Mouse (Mus musculus): ENCODE results near the gene Phlpp2. TPM values are rescaled to one million over a fixed set of nuclear protein-coding genes. Genes with fewer than 3 reads are reported as not detected.

Gene Phlpp2
- polyA plus RNA-seq, 1 experiment from 2014 or later = 3.2 TPM

DNA sequence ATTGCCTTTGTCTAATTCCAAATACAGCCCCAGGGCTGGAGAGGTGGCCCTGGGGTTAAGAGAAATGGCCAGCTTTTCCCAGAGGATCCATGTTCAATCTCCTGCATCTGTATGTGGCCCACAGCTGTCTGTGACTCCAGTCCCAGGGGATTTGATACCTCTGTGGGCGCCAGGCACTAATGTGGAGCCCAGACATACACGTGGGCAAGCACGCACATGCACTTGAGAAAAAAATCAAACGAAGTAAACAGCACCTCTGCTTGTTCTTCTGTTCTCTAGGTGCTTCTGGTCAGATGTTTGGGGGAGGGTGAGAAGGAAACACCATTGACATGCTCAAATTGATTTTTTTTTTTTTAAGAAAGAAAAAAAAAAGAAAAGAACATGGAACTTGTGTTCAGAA, 95.8 kb downstream of the Phlpp2 start:
- WGBS = 82% methylated on average over 4 of the region's 4 CpGs

GRCm38 (mm10) chr8:109968837-109969236, 100.5 kb downstream of the Phlpp2 start:
- H3K36me3 ChIP-seq (ENCODE audit: control insufficient read depth, insufficient read depth, low read length) = no peaks in the 10 kb centered on the region
- no peak overlapping the region for H3K9ac ChIP-seq (ENCODE audit: low read length)
- no peak overlapping the region for H3K27ac ChIP-seq (ENCODE audit: low read depth, low read length)
- no peaks in the 10 kb centered on the region for H3K9me3 ChIP-seq (ENCODE audit: control insufficient read depth, low read length)
- H3K4me1 ChIP-seq (ENCODE audit: control insufficient read depth, insufficient read depth, low read length) = no peaks in the 10 kb centered on the region
- WGBS = 58% methylated on average over 10 of the region's 10 CpGs
- DNase-seq (ENCODE audit: low spot score, missing footprints) = no peak
- no peak overlapping the region for H3K4me3 ChIP-seq (ENCODE audit: low read depth, low read length)
- no peak for ATAC-seq (ENCODE audit: low FRiP score)
- H3K4me2 ChIP-seq = no peak overlapping the region
- H3K27me3 ChIP-seq (ENCODE audit: control insufficient read depth, insufficient read depth, low read length) = peaks cover 4% of the 10 kb centered on the region; the same call in 1 of the 2 replicates

More for the DNA sequence above, 95.8 kb downstream of the Phlpp2 start:
- H3K9me3 ChIP-seq (ENCODE audit: control insufficient read depth, low read length) = no peaks in the 10 kb centered on the region
- DNase-seq (ENCODE audit: low spot score, missing footprints) (no peak), ATAC-seq (ENCODE audit: low FRiP score) (no peak)
- no peak overlapping the region for H3K4me2 ChIP-seq
- H3K4me3 ChIP-seq (ENCODE audit: low read depth, low read length) = no peak overlapping the region
- H3K36me3 ChIP-seq (ENCODE audit: control insufficient read depth, insufficient read depth, low read length) = no peaks in the 10 kb centered on the region
- H3K9ac ChIP-seq (ENCODE audit: low read length) = no peak overlapping the region
- peaks cover 27% of the 10 kb centered on the region for H3K27me3 ChIP-seq (ENCODE audit: control insufficient read depth, insufficient read depth, low read length)
- no peaks in the 10 kb centered on the region for H3K4me1 ChIP-seq (ENCODE audit: control insufficient read depth, insufficient read depth, low read length)
- no peak overlapping the region for H3K27ac ChIP-seq (ENCODE audit: low read depth, low read length)

- Histone ChIP-seq H3K27me3 (ENCODE audit: control insufficient read depth, insufficient read depth, low read length) (peaks cover 4% of the 10 kb centered on the region; the same call in 1 of the 2 replicates), H3K4me3 (ENCODE audit: low read depth, low read length) (no peak overlapping the region), H3K9me3 (ENCODE audit: control insufficient read depth, low read length) (no peaks in the 10 kb centered on the region; the same call in 1 of the 2 replicates), H3K36me3 (ENCODE audit: control insufficient read depth, insufficient read depth, low read length) (no peaks in the 10 kb centered on the region), H3K9ac (ENCODE audit: low read length) (no peak overlapping the region), H3K4me1 (ENCODE audit: control insufficient read depth, insufficient read depth, low read length) (no peaks in the 10 kb centered on the region), H3K27ac (ENCODE audit: low read depth, low read length) (no peak overlapping the region), H3K4me2 (no peak overlapping the region)
- ATAC-seq (ENCODE audit: low FRiP score) (no peak), DNase-seq (ENCODE audit: low spot score, missing footprints) (peak; percentile 92)
- WGBS = 9% methylated on average over 9 of the region's 9 CpGs
These were observed 102.0 kb downstream of the Phlpp2 start for GRCm38 (mm10) chr8:109970323-109970722.

DNA sequence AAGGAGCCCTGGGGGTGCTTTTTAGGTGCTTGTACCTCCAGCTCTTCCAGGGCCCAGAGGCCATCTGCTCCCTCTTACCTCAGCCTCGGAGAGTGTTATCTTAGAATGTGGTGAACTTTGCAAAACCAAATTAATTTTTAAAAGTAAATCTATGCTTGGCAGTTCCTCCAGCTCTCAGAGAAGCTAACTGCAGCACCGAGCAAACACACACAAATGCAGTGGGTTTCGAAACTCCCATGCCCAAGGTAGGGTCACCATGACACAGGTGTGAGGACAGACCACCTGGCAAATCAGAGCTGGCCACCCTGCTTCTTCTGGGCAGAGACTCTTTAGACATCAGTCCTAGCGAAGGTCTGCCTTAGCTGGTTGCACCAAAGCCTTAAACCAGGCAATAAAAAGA, 104.6 kb downstream of the Phlpp2 start:
- H3K4me3 ChIP-seq (ENCODE audit: low read depth, low read length) = no peak overlapping the region
- H3K36me3 ChIP-seq (ENCODE audit: control insufficient read depth, insufficient read depth, low read length) = no peaks in the 10 kb centered on the region
- no peak for ATAC-seq (ENCODE audit: low FRiP score)
- no peak for DNase-seq (ENCODE audit: low spot score, missing footprints)
- no peak overlapping the region for H3K9ac ChIP-seq (ENCODE audit: low read length)
- H3K27ac ChIP-seq (ENCODE audit: low read depth, low read length) = no peak overlapping the region
- no peaks in the 10 kb centered on the region; the same call in 1 of the 2 replicates for H3K9me3 ChIP-seq (ENCODE audit: control insufficient read depth, low read length)
- peaks cover 4% of the 10 kb centered on the region; the same call in 1 of the 2 replicates for H3K27me3 ChIP-seq (ENCODE audit: control insufficient read depth, insufficient read depth, low read length)
- H3K4me2 ChIP-seq = no peak overlapping the region
- no peaks in the 10 kb centered on the region for H3K4me1 ChIP-seq (ENCODE audit: control insufficient read depth, insufficient read depth, low read length)
- 84% methylated on average over 4 of the region's 4 CpGs for WGBS

DNA sequence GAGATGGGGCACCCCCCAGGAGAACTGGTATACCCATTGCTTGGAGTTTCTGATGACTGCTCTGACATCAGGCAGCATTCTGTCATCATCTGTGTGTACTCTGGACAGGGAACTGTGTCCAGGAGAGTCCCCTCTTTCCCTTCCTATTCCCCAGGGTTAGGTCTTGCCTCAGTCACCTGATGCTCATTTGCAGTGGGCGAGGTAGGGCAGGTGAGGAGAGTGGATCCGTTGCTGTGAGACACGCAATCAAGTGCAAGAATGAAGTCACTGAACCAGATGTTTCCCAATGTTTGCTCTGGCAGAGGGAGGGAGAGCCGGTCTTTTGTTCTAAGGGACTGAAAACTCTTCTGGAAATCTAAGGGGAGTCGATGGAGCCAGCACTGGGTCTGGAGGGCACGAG, 111.0 kb downstream of the Phlpp2 start:
- Histone ChIP-seq H3K36me3 (ENCODE audit: control insufficient read depth, insufficient read depth, low read length) (no peaks in the 10 kb centered on the region), H3K27ac (ENCODE audit: low read depth, low read length) (no peak overlapping the region), H3K4me1 (ENCODE audit: control insufficient read depth, insufficient read depth, low read length) (no peaks in the 10 kb centered on the region), H3K9ac (ENCODE audit: low read length) (no peak overlapping the region), H3K9me3 (ENCODE audit: control insufficient read depth, low read length) (no peaks in the 10 kb centered on the region; the same call in 1 of the 2 replicates), H3K4me2 (no peak overlapping the region), H3K4me3 (ENCODE audit: low read depth, low read length) (no peak overlapping the region), H3K27me3 (ENCODE audit: control insufficient read depth, insufficient read depth, low read length) (no peaks in the 10 kb centered on the region)
- ATAC-seq (ENCODE audit: low FRiP score) (no peak), DNase-seq (ENCODE audit: low spot score, missing footprints) (no peak)
- 73% methylated on average over 6 of the region's 6 CpGs for WGBS

DNA sequence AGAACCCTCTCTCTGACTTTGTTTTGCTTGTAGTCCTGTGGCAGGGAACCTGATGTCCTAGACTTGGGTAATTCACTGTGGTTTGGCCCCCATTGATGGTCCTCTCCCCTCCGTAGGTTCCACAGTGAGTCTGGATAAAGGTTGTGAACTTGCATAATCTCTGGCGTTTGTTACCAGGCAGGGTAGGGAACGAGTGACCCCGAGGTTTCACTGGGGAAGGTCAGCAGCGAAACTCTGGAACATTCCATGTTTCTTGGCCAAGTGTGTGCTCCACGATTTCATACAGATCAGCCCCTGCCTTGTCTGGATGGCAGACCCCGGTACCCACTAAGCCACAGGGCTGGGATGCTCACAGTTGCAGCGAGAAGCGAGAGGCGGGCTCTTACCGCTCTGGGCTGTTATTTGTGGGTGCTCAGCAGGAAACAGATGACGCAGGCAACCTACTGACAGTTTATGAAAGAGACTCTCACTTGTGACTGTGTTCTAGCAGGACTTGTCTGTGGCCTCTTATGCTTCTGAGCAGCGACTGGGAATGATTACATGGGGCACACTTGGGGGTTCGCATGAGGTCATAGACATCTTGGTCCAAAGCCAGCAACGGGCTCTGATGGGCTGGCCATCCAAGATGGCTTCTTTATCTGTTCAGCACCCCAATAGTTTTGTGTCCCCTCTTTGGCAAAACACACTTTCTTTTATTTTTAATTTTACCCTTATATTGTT, 114.2 kb downstream of the Phlpp2 start:
- DNase-seq (ENCODE audit: low spot score, missing footprints) (no peak), ATAC-seq (ENCODE audit: low FRiP score) (no peak)
- H3K4me3 ChIP-seq (ENCODE audit: low read depth, low read length) = no peak overlapping the region
- H3K9ac ChIP-seq (ENCODE audit: low read length) = no peak overlapping the region
- H3K9me3 ChIP-seq (ENCODE audit: control insufficient read depth, low read length) = no peaks in the 10 kb centered on the region
- H3K27ac ChIP-seq (ENCODE audit: low read depth, low read length) = no peak overlapping the region
- WGBS = 75% methylated on average over 15 of the region's 15 CpGs
- H3K4me1 ChIP-seq (ENCODE audit: control insufficient read depth, insufficient read depth, low read length) = no peaks in the 10 kb centered on the region
- no peak overlapping the region for H3K4me2 ChIP-seq
- H3K36me3 ChIP-seq (ENCODE audit: control insufficient read depth, insufficient read depth, low read length) = no peaks in the 10 kb centered on the region
- H3K27me3 ChIP-seq (ENCODE audit: control insufficient read depth, insufficient read depth, low read length) = no peaks in the 10 kb centered on the region

DNA sequence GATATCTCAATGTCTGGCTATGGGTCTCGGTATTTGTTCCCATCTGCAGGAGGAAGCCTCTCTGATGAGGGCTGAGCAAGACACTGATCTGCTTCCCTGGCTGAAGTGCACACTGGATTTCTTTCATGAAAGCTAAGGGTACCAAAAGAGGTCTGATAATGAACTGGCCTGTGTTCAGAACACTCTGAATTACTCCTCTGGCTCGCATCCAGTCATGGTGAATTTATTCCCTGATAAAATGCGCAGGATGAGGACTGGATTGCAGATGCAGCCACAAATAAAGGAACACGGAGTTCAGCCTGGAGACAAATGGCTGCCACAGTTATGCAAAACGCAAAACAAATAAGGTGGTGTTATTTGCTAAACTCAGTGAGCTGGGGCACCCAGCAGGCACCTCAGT, 115.6 kb downstream of the Phlpp2 start:
- Histone ChIP-seq H3K9ac (ENCODE audit: low read length) (no peak overlapping the region), H3K4me2 (no peak overlapping the region), H3K4me3 (ENCODE audit: low read depth, low read length) (no peak overlapping the region), H3K9me3 (ENCODE audit: control insufficient read depth, low read length) (no peaks in the 10 kb centered on the region), H3K27me3 (ENCODE audit: control insufficient read depth, insufficient read depth, low read length) (no peaks in the 10 kb centered on the region), H3K4me1 (ENCODE audit: control insufficient read depth, insufficient read depth, low read length) (no peaks in the 10 kb centered on the region), H3K27ac (ENCODE audit: low read depth, low read length) (no peak overlapping the region), H3K36me3 (ENCODE audit: control insufficient read depth, insufficient read depth, low read length) (no peaks in the 10 kb centered on the region)
- ATAC-seq (ENCODE audit: low FRiP score) = no peak
- 46% methylated on average over 5 of the region's 5 CpGs for WGBS
- DNase-seq (ENCODE audit: low spot score, missing footprints) = no peak

DNA sequence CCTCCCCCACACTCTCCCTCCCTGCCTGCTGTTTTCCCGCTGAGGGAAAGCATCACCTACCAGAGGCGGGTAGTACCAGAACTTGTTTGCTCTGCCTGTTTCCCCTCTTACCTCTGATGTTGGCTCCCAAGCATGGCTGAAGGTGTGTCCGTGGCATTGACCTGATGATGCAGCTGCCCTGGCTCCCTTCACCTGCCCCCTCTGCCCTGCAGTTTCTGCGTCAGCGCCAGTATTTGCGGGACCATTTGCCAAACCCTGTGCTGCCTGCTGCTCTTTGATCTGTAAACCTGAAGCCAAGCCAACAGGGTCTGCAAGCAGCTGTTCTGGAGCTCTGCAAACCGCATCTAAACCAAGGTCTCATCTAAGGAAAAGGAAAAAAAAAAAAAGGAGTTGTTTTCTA, 118.0 kb downstream of the Phlpp2 start:
- no peak overlapping the region for H3K4me2 ChIP-seq
- no peak for DNase-seq (ENCODE audit: low spot score, missing footprints)
- H3K27ac ChIP-seq (ENCODE audit: low read depth, low read length) = no peak overlapping the region
- H3K9ac ChIP-seq (ENCODE audit: low read length) = no peak overlapping the region
- 81% methylated on average over 7 of the region's 7 CpGs for WGBS
- no peak overlapping the region for H3K4me3 ChIP-seq (ENCODE audit: low read depth, low read length)
- no peaks in the 10 kb centered on the region for H3K27me3 ChIP-seq (ENCODE audit: control insufficient read depth, insufficient read depth, low read length)
- H3K4me1 ChIP-seq (ENCODE audit: control insufficient read depth, insufficient read depth, low read length) = no peaks in the 10 kb centered on the region
- H3K36me3 ChIP-seq (ENCODE audit: control insufficient read depth, insufficient read depth, low read length) = no peaks in the 10 kb centered on the region
- H3K9me3 ChIP-seq (ENCODE audit: control insufficient read depth, low read length) = no peaks in the 10 kb centered on the region
- ATAC-seq (ENCODE audit: low FRiP score) = no peak

GRCm38 (mm10) chr8:109987776-109988175, 119.4 kb downstream of the Phlpp2 start:
- H3K4me3 ChIP-seq (ENCODE audit: low read depth, low read length) = no peak overlapping the region
- ATAC-seq (ENCODE audit: low FRiP score) (no peak), DNase-seq (ENCODE audit: low spot score, missing footprints) (no peak)
- no peaks in the 10 kb centered on the region for H3K9me3 ChIP-seq (ENCODE audit: control insufficient read depth, low read length)
- no peaks in the 10 kb centered on the region for H3K36me3 ChIP-seq (ENCODE audit: control insufficient read depth, insufficient read depth, low read length)
- H3K9ac ChIP-seq (ENCODE audit: low read length) = no peak overlapping the region
- H3K27me3 ChIP-seq (ENCODE audit: control insufficient read depth, insufficient read depth, low read length) = no peaks in the 10 kb centered on the region
- H3K27ac ChIP-seq (ENCODE audit: low read depth, low read length) = no peak overlapping the region
- H3K4me2 ChIP-seq = no peak overlapping the region
- H3K4me1 ChIP-seq (ENCODE audit: control insufficient read depth, insufficient read depth, low read length) = no peaks in the 10 kb centered on the region
- WGBS = 90% methylated on average over 7 of the region's 7 CpGs

Data from midbrain, embryonic 11.5 days (tissue).